Mouse (Mus musculus) spleen, adult 18-20 months (tissue): ENCODE data around the gene Rgsl1.
"Not testable (repeated sequence)": the region's sequence is repeated elsewhere in the genome, so short reads cannot be mapped to it uniquely, and the experiment has no call there.

Source experiments
- DNase-seq, 2 experiments: peaks; one replicate each; pipeline ENCODE4 v3.0.0; 2022; ENCODE audit warnings: mixed read lengths in 2 of 2

Gene Rgsl1

GRCm38 (mm10) chr1:153775174-153775573 lies 68.8 kb downstream of the Rgsl1 start:
- DNase-seq: no peak

- DNase-seq: no peak
Observed at GRCm38 (mm10) chr1:153770776-153771167, 73.2 kb downstream of the Rgsl1 start.

GRCm38 (mm10) chr1:153769998-153770775 lies 73.8 kb downstream of the Rgsl1 start:
- no peak for DNase-seq

- DNase-seq: not testable (repeated sequence)
Observed at GRCm38 (mm10) chr1:153769571-153769970, 74.4 kb downstream of the Rgsl1 start.

- no peak for DNase-seq
Observed at GRCm38 (mm10) chr1:153768465-153768864, 75.5 kb downstream of the Rgsl1 start.

GRCm38 (mm10) chr1:153767281-153767680 lies 76.7 kb downstream of the Rgsl1 start:
- DNase-seq: no peak

GRCm38 (mm10) chr1:153766298-153766697 lies 77.6 kb downstream of the Rgsl1 start:
- no peak for DNase-seq

GRCm38 (mm10) chr1:153764136-153764535 lies 79.8 kb downstream of the Rgsl1 start:
- no peak for DNase-seq

- DNase-seq: no peak
Observed at GRCm38 (mm10) chr1:153753725-153754464, 90.0 kb downstream of the Rgsl1 start.

- DNase-seq: no peak
Observed at GRCm38 (mm10) chr1:153752521-153752920, 91.4 kb downstream of the Rgsl1 start.

GRCm38 (mm10) chr1:153751763-153752301 lies 92.1 kb downstream of the Rgsl1 start:
- DNase-seq: peak; percentile 19 to 36

GRCm38 (mm10) chr1:153750054-153750453 lies 93.9 kb downstream of the Rgsl1 start:
- no peak for DNase-seq

- DNase-seq: peak; percentile 31 to 64
Observed at GRCm38 (mm10) chr1:153749211-153749801, 94.6 kb downstream of the Rgsl1 start, which contains the start of gene Rnasel. Rnasel (plus strand) TSS chr1:153749426.

GRCm38 (mm10) chr1:153748549-153748948 lies 95.4 kb downstream of the Rgsl1 start:
- DNase-seq: peak in 1 of 2 experiments; percentile 34

GRCm38 (mm10) chr1:153747861-153748530 lies 95.9 kb downstream of the Rgsl1 start:
- no peak for DNase-seq

GRCm38 (mm10) chr1:153746728-153747127 lies 97.2 kb downstream of the Rgsl1 start:
- peak; percentile 30 to 73 for DNase-seq

GRCm38 (mm10) chr1:153746119-153746670 lies 97.7 kb downstream of the Rgsl1 start:
- no peak for DNase-seq

GRCm38 (mm10) chr1:153742374-153743155 lies 101.4 kb downstream of the Rgsl1 start:
- DNase-seq: peak; percentile 36 to 76

GRCm38 (mm10) chr1:153741551-153742316 lies 102.2 kb downstream of the Rgsl1 start:
- no peak for DNase-seq

- DNase-seq: no peak
Observed at GRCm38 (mm10) chr1:153740775-153741400, 103.1 kb downstream of the Rgsl1 start.
